In genomic region chr9:91053065-91053793, GRCm38 (mm10) we compare ENCODE assay signal across 26 mouse cellular contexts.
DNase-seq lines count a peak whose midpoint lies in the region; ATAC-seq and TF ChIP-seq lines count a peak whose summit lies in the region.
"Had no signal": no experiment of that assay in that cellular context is flagged by ENCODE, and none has a peak within 500 bp of the region (broad histone marks: within the 10 kb centered on the region; RNA-seq: fewer than 3 reads in every experiment).

No protein-coding gene starts in this region.

- H3K4me3 ChIP-seq in kidney, embryonic 14.5 days (ENCODE audit: low read length) = no peak overlapping the region
- H3K4me3 ChIP-seq in kidney, postnatal 0 days (replicated peaks; ENCODE audit: low read depth, low read length) = no peak overlapping the region
- no peak overlapping the region for H3K4me3 ChIP-seq in midbrain, embryonic 11.5 days (ENCODE audit: low read depth, low read length)
- no peak overlapping the region for H3K4me3 ChIP-seq in midbrain, embryonic 16.5 days (ENCODE audit: low read depth, low read length)
- H3K4me3 ChIP-seq: embryonic facial prominence, embryonic 10.5 days; embryonic facial prominence, embryonic 13.5 days; erythroblast, embryonic 14.5 days; forebrain, embryonic 13.5 days; gastrocnemius, adult 2 months; hindbrain, embryonic 13.5 days had no signal

- peak; percentile 93 for ATAC-seq in kidney, embryonic 14.5 days (ENCODE audit: low FRiP score, low TSS enrichment)
- ATAC-seq in kidney, postnatal 0 days (replicated peaks; ENCODE audit: low FRiP score, low read depth) = no peak; the same call in 1 of the 2 replicates
- peak; percentile 27; the same call in 1 of the 2 replicates for ATAC-seq in midbrain, embryonic 11.5 days (ENCODE audit: low FRiP score)
- ATAC-seq in midbrain, embryonic 16.5 days = no peak
- ATAC-seq: CD4-positive, CD25-positive, alpha-beta regulatory T cell, adult 4 months; forebrain, embryonic 13.5 days; forebrain, postnatal 0 days; hindbrain, embryonic 16.5 days had no signal

- no peak for TF ChIP-seq CTCF in kidney, postnatal 0 days (IDR thresholded peaks at IDR 0.05; ENCODE audit: low read depth)

- H3K4me2 ChIP-seq in kidney, embryonic 14.5 days (replicated peaks; ENCODE audit: low read depth, low read length) = no peak overlapping the region
- no peak overlapping the region for H3K4me2 ChIP-seq in kidney, postnatal 0 days (ENCODE audit: low read length)
- H3K4me2 ChIP-seq in midbrain, embryonic 11.5 days = no peak overlapping the region
- no peak overlapping the region for H3K4me2 ChIP-seq in midbrain, embryonic 16.5 days (ENCODE audit: low read length)
- H3K4me2 ChIP-seq: embryonic facial prominence, embryonic 13.5 days; forebrain, embryonic 13.5 days; heart, embryonic 11.5 days; hindbrain, embryonic 13.5 days had no signal

- no peak for DNase-seq in kidney, adult 8-10 months
- peak; percentile 43 for DNase-seq in kidney, postnatal 0 days (ENCODE audit: low spot score)
- no peak for DNase-seq in kidney, adult 18-20 months
- DNase-seq in midbrain, embryonic 11.5 days (ENCODE audit: low spot score, missing footprints) = peak; percentile 59
- DNase-seq in adrenal gland, postnatal 10 days = no peak
- DNase-seq: adrenal gland, adult 2 months; adrenal gland, postnatal 25 days; cerebellum, adult 11-12 months; cerebellum, adult 8-10 months; cerebellum, postnatal 10 days; cerebellum, postnatal 36 days; embryo, embryonic 11 days; forebrain, postnatal 0 days; gastrocnemius, adult 2 months; gastrocnemius, postnatal 14 days; heart, adult 11 months had no signal

- H3K9ac ChIP-seq in kidney, embryonic 14.5 days (ENCODE audit: low read depth, low read length) = no peak overlapping the region
- H3K9ac ChIP-seq in kidney, postnatal 0 days (ENCODE audit: low read depth, low read length) = no peak overlapping the region
- no peak overlapping the region for H3K9ac ChIP-seq in midbrain, embryonic 11.5 days (ENCODE audit: low read length)
- no peak overlapping the region for H3K9ac ChIP-seq in midbrain, embryonic 16.5 days (ENCODE audit: low read depth, low read length)
- H3K9ac ChIP-seq: embryonic facial prominence, embryonic 13.5 days; forebrain, embryonic 13.5 days; forebrain, postnatal 0 days; hindbrain, embryonic 13.5 days had no signal

- no peaks in the 10 kb centered on the region for H3K9me3 ChIP-seq in kidney, embryonic 14.5 days (ENCODE audit: control insufficient read depth, low read length)
- H3K9me3 ChIP-seq in kidney, postnatal 0 days (replicated peaks; ENCODE audit: low read length) = no peaks in the 10 kb centered on the region
- H3K9me3 ChIP-seq in midbrain, embryonic 11.5 days (ENCODE audit: control insufficient read depth, low read length) = no peaks in the 10 kb centered on the region
- no peaks in the 10 kb centered on the region for H3K9me3 ChIP-seq in midbrain, embryonic 16.5 days (replicated peaks; ENCODE audit: control insufficient read depth, low read length, poor library complexity, severe bottlenecking)
- H3K9me3 ChIP-seq: embryonic facial prominence, embryonic 10.5 days; embryonic facial prominence, embryonic 13.5 days; forebrain, embryonic 13.5 days; hindbrain, embryonic 13.5 days had no signal

- H3K27me3 ChIP-seq in kidney, embryonic 14.5 days (ENCODE audit: control insufficient read depth, insufficient read depth, low read length) = no peaks in the 10 kb centered on the region
- no peaks in the 10 kb centered on the region for H3K27me3 ChIP-seq in kidney, postnatal 0 days (ENCODE audit: insufficient read depth, low read length)
- no peaks in the 10 kb centered on the region for H3K27me3 ChIP-seq in midbrain, embryonic 11.5 days (ENCODE audit: control insufficient read depth, insufficient read depth, low read length)
- H3K27me3 ChIP-seq in midbrain, embryonic 16.5 days (ENCODE audit: control insufficient read depth, insufficient read depth, low read depth, low read length) = no peaks in the 10 kb centered on the region
- H3K27me3 ChIP-seq: embryonic facial prominence, embryonic 13.5 days; forebrain, embryonic 13.5 days; hindbrain, embryonic 13.5 days had no signal

- no peak overlapping the region for H3K27ac ChIP-seq in kidney, embryonic 14.5 days (ENCODE audit: low read depth, low read length)
- no peak overlapping the region for H3K27ac ChIP-seq in kidney, postnatal 0 days
- H3K27ac ChIP-seq in midbrain, embryonic 11.5 days (ENCODE audit: low read depth, low read length) = no peak overlapping the region
- H3K27ac ChIP-seq in midbrain, embryonic 16.5 days (ENCODE audit: low read length) = no peak overlapping the region
- H3K27ac ChIP-seq: embryonic facial prominence, embryonic 10.5 days; embryonic facial prominence, embryonic 13.5 days; forebrain, embryonic 13.5 days; gastrocnemius, adult 2 months; hindbrain, embryonic 13.5 days had no signal

- H3K36me3 ChIP-seq in kidney, embryonic 14.5 days (ENCODE audit: control insufficient read depth, insufficient read depth, low read length) = no peaks in the 10 kb centered on the region
- no peaks in the 10 kb centered on the region for H3K36me3 ChIP-seq in kidney, postnatal 0 days (ENCODE audit: insufficient read depth, low read length)
- no peaks in the 10 kb centered on the region for H3K36me3 ChIP-seq in midbrain, embryonic 11.5 days (ENCODE audit: control insufficient read depth, insufficient read depth, low read length)
- H3K36me3 ChIP-seq in midbrain, embryonic 16.5 days (ENCODE audit: control insufficient read depth, insufficient read depth, low read length) = no peaks in the 10 kb centered on the region
- H3K36me3 ChIP-seq: embryonic facial prominence, embryonic 10.5 days; embryonic facial prominence, embryonic 13.5 days; hindbrain, embryonic 13.5 days had no signal

- no peaks in the 10 kb centered on the region for H3K4me1 ChIP-seq in kidney, embryonic 14.5 days (ENCODE audit: control insufficient read depth, insufficient read depth, low read length)
- no peaks in the 10 kb centered on the region for H3K4me1 ChIP-seq in kidney, postnatal 0 days (replicated peaks; ENCODE audit: insufficient read depth, low read length)
- H3K4me1 ChIP-seq in midbrain, embryonic 11.5 days (ENCODE audit: control insufficient read depth, insufficient read depth, low read length) = no peaks in the 10 kb centered on the region
- no peaks in the 10 kb centered on the region for H3K4me1 ChIP-seq in midbrain, embryonic 16.5 days (ENCODE audit: control insufficient read depth, insufficient read depth, low read length)
- H3K4me1 ChIP-seq: embryonic facial prominence, embryonic 10.5 days; embryonic facial prominence, embryonic 13.5 days; forebrain, embryonic 13.5 days; hindbrain, embryonic 13.5 days had no signal

- WGBS in kidney, embryonic 14.5 days = 30% methylated on average over 4 of the region's 4 CpGs
- WGBS in kidney, postnatal 0 days = 20% methylated on average over 4 of the region's 4 CpGs
- 78% methylated on average over 4 of the region's 4 CpGs for WGBS in midbrain, embryonic 11.5 days
- 71% methylated on average over 4 of the region's 4 CpGs for WGBS in midbrain, embryonic 16.5 days

Comparison
In these comparisons a context has a peak if more than half of its experiments do, and no peak if none do; other contexts are left out.
1. ATAC-seq: peak in kidney, embryonic 14.5 days (single experiment) and midbrain, embryonic 11.5 days (single experiment); none in kidney, postnatal 0 days (single experiment) and midbrain, embryonic 16.5 days (single experiment).
2. DNase-seq: peak in kidney, postnatal 0 days (single experiment) and midbrain, embryonic 11.5 days (single experiment); none in kidney, adult 8-10 months (0 of 2), kidney, adult 18-20 months (single experiment) and adrenal gland, postnatal 10 days (single experiment).